Mouse (Mus musculus) hindbrain, embryonic 11.5 days (tissue): ENCODE results near the gene Ptprg. TPM values are rescaled to one million over a fixed set of nuclear protein-coding genes. Genes with fewer than 3 reads are reported as not detected.

Experiments used
- polyA plus RNA-seq: library from polyadenylated mRNA; unstranded; fragments of >200 nt; fragmentation: Nextera tagmentation; extraction: Ambion mirVana; gene quantifications from 2 replicates; pipeline ENCODE4 v1.2.1, GENCODE M21; 2014

Gene Ptprg
- polyA plus RNA-seq, 1 experiment from 2014 or later, result 45.0 TPM

Other genes starting within 250 kb of the Ptprg start
- gene Gm3839, start 196.8 kb upstream of the Ptprg start, polyA plus RNA-seq, result 1.6 and 1.7 TPM in 2 replicates